Mouse (Mus musculus) gastrocnemius, adult 8-10 months (tissue): ENCODE data around the gene Hspa4l. TPM values are rescaled to one million over a fixed set of nuclear protein-coding genes. Genes with fewer than 3 reads are reported as not detected.

Source experiments
- DNase-seq, 2 experiments: peaks; one replicate each; pipeline ENCODE4 v3.0.0; 2022; ENCODE audit warnings: low spot score in 2 of 2
- total RNA-seq, 4 experiments: library from RNA; stranded (reverse); gene quantifications; 2 replicates each; pipeline ENCODE4 v1.2.4; 2022

Hspa4l gene
- total RNA-seq = 1 to 10 TPM; 3.7 to 7.8 (median 5.1) TPM

DNA sequence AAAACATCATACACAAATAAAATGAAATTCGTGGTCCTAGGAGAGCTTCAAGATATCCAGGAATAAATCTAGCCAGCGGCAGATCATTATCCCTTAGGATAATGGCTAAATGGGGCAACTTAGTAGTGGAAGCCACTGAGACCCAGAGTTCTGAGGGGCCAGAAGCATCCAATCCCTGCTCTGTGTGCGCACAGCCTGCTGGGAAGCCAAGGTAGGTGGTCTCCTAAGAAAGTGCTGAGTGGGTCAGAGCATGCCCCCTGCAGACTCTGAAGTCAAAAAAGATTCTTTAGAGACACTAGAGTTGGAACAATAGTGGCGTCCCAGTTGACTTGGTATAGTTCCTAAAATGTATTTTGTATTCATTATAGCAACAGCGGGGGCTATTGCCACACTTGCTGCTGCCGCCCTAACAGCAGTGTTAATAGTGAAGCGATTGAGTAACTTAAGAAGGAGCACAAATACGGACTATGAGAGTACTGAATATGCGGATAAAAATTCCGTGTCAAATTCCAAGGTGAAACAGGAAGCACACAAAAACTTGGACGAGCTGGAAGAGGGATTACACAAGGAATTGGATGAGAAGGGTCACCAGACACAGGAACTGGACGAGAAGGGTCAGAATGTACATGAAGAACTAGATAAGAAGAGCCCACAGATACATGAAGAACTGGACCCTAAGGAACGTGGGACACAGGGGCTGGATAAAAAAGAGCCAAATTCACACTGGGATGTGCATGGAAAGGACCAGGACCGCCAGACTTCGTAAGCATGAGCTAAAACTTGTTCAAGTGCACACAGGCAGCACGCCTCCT lies at the start of gene Hspa4l:
Hspa4l (plus strand) TSS at position 472 of the 812 bp plus-strand sequence.
- no peak for DNase-seq

DNA sequence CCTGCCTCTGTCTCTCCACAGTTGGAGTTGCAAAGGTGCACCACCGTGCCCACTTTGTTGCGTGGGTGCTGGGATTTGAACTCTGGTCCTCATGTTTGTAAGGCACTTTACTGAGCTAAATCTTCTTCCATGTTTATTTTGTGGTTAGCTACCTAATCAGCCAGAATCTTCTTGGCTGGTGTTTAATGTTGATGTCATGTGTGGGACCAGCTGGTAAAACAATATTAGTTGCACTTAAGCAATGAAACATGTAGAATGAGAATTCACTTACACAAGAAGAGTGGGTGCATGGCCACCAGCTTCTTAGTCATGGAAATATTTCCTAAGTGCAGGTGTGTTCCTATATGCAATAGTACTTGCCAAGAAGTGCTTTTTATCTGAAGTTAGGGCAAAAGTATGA lies 49.1 kb upstream of the Hspa4l start:
- no peak for DNase-seq

DNA sequence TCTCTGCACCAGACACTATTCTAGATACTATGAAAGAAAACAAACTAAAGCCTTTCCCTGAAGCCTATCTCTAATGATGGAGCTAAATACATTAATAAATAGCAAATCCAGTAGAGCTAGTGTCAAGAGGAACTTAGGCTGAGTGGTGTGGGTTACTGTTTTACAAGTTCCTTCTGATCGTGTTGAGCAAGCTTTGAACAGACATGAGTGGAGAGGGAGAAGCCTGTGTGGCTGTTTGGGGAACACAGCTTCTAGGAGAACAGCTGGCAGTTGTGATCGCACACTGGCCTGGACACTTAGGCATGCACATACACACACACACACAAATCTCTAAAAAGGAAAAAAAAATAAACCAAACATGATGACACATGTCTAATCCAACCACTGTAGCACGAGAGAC lies 45.5 kb upstream of the Hspa4l start:
- no peak for DNase-seq

DNA sequence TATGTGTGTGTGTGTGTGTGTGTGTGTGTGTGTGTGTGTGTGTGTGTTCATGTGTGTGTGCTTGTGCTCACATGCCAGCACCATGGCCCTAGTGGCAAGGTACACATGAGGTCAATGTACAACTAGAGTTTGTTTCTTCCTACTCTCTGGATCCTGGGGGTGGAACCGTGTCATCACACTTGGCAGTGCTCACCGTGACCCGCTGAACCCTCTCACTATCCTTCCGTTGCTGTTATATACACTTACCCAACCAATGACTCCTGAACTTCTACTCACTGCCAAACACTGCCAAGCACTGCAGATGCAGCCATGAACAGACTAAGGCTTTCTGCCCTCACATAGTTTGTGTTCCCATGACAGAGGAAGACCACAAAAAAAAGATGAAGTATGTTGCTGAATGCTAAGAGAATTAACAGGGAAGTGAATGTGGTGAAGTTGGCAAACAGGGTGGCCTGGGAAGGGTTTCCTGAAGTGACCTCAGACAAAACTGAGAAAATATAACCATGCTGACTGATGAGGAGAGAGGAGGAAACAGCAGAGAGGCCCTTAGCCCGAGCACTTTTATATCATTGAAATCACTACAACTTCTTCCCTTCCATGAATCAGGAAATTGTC lies 39.4 kb upstream of the Hspa4l start:
- no peak for DNase-seq

DNA sequence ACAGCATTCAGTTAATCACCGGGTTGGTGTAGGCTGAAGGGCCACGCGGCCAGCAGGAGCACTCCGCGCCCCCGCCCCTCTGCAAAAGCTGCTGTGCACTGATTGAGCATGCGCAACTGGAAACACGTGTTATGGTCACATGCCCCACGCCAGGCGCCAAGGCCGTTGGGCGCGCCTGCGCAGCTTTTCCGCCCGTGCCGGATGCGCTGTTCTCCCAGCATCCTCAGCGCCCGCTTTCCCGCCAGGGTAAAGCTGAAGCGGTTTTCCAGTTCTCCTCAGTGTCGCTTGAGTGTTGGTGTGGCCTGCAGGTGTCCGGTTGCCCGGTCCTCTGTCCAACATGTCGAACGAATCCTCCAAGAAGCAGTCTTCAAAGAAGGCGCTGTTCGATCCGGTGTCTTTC lies 35.6 kb upstream of the Hspa4l start, which contains the start of gene Slc25a31:
Slc25a31 (plus strand) TSS at position 201 of the 400 bp plus-strand sequence.
- no peak for DNase-seq

DNA sequence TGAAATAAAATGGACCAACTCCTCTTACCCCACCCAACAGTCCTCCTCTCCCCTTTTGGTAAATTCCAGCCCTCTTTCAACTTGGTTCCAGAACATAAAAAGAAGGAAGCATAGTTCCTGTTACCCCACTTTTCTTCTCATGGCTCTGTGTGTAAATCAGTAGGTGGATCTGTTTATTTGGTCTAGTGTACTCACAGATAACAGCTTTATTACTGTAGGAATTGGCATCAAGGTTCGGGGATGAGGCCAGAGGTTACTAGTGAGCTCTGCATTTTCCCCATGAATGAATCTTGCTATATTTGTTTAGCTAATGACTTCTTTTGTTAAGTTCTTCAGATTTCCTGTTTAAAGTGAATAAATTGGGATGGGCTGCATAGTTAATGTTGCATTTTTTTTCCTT lies 28.2 kb upstream of the Hspa4l start:
- DNase-seq = no peak

DNA sequence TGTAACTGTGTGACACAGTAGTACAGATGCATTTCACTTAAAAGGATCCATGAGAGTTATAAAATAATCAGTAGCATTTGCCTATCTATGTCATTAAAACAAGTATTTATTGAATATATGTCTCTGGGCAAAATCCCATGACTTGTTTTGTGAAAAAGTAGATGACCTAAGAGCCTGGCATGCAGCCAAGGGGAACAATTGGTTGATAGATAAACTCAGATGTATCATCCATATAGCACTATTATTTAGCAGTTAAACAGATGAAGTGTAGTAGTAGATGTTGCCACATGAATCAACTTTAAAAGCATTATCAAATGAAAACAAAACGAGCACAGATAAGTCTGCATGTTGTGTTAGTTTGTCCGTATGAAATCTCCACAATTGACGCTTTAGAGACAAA lies 25.3 kb upstream of the Hspa4l start:
- DNase-seq = no peak

DNA sequence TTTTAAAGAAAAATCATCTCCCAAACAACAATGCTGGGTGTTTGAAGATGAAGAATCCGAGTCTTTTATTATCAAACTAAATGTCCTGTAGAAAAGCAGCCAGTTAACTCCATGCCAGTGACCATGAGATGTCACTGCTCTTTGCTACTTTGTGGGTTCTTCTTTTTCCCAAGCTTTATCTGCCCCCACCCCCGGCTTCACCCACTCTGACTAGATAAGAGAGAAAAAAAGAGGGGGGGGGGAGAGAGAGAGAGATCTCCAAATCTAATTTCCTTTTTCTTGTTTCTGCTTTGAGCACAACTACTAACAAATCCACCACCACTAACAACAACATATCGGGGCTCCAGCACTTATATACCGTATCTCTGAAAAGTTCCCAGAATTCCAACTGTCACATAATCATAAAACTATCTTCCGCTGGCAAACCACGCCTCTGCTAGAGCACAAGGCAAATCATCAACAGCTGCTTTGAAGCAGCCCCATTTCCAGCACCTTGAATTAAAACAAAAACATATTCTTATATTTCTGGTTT lies 5.8 kb upstream of the Hspa4l start:
- DNase-seq = no peak

DNA sequence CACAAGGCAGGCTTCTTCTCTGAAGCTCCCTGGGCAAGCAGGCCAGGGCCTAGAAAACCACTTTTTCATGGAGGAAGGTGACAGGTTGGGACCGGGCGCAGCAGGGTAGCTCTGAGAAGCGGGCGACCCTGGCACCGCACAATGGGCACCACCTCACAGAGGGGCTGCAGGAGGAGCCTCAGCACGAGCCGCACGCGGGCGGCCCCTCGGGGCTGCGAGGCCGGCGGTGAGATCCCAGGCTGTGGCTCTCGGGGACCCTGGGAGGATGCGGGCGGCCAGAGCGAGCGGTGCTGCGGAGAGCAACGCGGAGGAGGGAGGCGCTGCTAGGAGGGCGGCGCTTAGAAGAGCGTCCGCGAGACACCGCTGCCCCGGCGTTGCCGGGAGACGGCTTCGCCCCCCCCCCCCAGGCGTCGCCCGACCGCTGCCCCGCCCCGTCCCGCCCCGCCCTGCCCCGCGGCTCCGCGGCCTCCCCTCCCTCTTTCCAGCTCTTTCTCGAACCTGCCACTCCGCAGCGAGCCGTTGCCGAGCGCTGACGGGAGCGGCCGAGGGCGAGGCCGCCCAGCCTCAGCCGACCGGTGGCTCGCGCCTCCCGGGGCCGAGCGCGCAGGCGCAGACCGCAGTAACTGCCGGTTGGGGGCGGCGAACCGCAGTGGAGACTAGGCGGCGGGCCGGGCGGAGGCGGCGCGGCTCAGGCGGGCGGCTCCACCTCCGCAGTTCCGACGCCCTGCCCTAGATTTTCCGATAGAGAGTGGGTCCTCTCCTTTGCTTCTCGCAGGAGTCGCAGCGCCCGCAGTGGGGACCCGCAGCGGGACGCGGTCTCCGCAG lies 753 bp downstream of the Hspa4l start:
- DNase-seq = peak; percentile 77 to 87

DNA sequence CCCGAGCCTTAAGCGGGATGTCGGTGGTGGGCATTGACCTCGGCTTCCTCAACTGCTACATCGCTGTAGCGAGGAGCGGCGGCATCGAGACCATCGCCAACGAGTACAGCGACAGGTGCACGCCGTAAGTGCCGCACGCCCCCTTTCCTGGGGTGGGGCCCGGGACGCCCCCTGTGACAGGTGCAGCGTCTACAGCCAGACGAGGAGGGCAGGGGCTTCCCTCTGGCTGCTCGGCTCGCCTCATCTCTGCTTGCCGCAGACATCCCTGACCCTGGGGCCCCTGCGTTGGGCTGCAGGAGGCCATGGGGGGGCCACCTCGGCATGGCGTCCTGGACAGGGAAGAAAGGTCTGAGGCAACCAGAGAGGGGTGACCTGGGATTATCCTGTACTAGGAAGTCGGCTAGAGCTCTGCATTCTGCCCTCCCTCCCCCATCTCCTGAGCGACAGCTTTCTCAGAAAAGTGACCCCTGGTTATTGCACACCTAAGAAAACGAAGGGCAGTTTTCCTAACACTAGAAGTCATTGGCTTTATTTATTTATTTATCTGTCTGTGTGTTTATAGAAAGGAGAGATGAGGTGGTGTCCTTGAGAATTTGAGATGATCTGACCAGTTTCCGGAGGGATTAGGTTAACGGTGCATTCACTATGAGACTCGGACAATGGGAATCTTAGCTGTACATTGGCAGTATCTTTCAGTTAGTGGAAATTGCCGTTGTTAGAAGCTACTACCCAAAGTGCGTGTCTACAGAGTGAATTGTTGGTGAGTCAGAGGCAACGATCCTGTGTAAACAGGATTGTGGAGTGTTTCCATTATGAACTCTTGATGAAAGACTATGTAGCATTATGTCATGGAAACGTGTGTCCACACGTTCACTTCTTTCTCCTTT lies 1.6 kb downstream of the Hspa4l start:
- no peak for DNase-seq

DNA sequence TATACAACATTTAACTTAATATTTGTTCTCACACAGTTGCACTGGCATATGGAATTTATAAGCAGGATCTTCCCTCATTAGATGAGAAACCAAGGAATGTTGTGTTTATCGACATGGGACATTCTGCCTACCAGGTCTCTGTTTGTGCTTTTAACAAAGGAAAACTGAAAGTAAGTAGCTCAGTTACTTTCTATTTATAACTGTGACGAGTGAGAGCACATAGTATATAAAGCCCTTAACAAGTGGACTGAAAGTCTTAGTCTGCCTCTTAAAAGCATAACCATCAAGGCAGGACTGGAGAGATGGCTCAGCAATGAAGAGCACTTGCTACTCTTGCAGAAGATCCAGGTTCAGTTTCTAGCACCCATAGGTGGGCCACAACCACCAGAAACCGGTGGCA lies 16.5 kb downstream of the Hspa4l start:
- DNase-seq = no peak

DNA sequence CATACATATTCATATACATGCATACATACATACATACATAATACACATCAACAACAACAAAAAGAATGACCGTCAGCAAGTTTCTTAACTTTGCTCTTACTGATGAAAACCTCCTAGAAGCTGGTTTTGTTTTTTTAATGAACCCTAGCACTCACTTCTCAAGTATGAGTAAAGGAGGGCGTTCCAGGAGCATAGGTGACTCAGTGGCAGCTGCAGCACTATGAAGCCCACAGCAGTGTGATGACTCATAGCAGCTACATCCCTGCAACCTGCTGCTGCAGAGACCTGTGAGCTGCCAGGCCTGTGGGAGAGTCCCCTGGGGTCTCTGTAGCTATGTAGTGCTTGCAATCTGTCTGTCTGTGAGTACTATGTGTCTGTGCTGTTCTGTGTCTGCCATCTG lies 17.0 kb downstream of the Hspa4l start:
- DNase-seq = no peak

DNA sequence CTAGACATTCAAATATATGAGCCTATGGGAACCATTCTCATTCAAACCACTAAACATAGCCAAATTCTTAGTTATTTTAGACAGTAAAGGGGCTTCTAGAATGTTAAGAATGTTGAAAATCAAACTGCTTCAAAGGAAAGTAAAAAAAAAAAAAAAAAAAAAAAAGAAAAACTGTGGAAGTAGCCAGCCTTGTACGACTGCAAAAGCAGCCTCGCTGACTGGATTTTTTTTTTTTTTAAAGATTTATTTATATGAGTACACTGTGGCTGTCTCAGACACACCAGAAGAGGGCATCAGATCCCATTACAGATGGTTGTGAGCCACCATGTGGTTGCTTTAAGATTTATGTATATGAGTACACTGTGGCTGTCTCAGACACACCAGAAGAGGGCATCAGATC lies 49.5 kb downstream of the Hspa4l start:
- no peak for DNase-seq

DNA sequence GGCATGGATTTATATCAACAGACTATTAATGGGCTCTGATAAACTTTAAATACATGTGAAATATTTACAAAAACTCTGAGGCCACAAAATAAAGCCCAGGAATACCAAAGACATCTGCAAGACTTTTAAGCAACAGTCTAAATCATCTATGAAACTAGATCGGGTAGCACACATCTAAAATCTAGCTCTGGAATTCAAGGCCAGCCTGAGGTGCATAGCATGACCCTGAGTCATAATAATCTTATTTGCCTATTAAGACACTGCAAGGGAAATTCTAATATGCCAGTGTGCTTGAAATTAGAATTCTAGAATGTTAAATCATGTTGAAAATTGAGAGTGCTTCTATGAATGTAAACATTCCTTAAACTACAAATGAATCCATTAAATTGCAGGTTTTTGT lies 53.8 kb downstream of the Hspa4l start:
- DNase-seq = no peak

DNA sequence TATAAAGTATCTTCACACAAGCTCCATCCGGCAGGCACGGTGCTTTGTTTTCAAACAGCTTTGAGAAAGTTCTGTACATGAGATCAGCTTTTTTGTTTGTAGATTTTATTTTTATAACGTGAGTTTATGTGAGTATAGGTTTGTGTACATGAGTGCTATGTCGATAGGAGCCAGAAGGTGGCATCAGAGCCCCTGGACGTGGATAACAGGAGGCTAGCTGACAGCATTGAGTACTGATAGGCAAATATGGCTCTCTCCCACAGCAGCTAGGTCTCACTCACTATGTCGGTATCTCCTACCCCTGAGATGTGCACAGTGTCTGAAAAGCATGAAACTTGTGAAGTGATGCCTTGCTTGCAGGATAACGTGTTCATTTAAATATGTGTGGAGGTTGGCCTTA lies 54.2 kb downstream of the Hspa4l start:
- DNase-seq = no peak

DNA sequence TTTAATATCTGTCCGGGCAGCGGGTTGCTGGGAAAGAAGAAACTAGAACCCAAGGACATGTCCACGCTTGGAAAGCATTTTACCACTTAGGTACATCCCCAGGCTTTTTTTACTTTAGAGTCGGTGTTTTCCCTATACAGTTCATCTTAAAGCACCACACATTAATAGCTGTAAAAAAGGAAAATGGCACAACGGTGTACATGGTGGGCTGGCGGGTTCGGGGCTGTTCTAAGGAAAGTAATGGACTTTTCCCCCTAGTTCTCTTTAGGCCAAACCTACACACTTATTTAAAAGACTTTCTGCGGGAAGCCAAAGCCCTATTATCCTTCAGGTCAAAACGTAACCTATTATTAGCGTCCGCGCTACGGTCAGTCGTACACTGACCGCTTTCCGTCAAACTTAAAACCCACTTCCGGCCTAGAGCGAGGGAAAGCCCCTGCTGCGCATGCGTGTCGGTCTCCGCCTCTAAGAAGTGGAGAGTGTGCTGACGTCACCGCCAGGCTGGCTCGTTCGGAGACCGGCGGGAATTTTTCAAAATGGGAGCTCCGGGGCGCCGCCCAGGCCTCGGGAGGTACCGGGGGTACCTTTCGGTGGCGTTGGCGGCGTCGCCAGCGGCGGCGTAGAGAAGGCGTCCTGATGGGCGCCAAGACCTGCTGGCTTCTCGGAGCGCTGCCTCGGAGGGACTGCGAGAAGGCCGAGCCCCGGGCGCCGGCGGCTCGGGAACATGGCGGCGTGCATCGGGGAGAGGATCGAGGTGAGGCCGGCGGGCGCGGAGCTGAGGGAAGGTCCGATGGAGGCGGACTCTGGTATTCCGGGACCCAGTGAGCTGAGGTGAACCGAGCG lies 55.5 kb downstream of the Hspa4l start, which contains the start of gene Plk4:
Plk4 (plus strand) TSS at position 490 of the 843 bp plus-strand sequence.
- DNase-seq = peak; percentile 88 to 95

DNA sequence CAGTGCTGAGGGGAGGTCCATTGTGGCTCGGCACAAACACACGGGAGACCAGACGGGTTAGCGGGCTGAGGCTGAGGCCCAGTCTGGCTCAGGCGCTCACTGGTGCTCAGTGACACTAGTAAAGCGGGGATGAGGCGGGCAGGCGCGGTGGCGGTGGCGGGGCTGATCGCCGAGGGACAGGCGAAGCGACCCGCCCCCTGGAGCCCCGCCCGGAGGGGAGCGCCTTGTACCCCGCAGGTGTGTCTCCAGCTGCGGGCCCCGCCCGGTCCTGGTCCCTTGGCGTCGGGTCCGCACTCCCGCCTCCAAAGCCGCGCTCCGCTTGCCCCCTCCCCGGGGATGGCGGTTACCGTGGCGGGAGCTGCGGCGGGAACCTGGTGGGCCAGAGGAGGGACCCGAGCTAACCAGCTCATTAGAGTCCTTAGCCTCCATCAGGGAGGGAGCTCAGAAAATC lies 56.1 kb downstream of the Hspa4l start:
- no peak for DNase-seq

DNA sequence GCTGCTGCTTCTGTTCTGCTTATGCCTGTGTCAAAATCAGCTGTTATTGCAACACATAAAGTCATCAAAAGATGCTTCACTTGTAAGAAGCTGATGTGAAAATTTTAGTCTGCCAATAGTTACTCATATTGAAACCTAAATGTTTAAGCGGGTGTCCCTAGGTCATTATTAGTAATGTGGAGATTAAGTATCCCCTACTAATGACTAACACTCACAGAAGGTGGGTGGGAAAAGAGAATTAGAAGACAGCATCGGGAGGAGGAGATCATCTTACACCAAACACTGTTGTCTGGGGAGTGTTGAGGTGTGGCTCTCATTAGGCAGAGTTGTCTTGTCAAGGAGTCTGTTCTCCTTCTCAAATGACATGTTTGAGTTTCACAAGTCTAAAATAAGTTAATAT lies 62.6 kb downstream of the Hspa4l start:
- DNase-seq = no peak

DNA sequence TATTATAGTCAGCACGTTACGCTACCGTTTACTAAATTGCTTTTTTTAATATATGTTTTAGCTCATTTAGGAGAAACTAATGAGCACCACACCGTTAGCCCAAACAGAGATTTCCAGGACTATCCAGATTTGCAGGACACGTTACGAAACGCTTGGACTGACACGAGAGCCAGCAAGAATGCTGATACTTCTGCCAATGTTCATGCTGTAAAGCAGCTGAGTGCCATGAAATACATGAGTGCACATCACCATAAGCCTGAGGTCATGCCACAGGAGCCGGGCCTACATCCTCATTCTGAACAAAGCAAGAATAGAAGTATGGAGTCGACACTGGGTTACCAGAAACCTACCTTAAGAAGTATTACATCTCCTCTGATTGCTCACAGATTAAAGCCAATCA lies 64.4 kb downstream of the Hspa4l start:
- no peak for DNase-seq

DNA sequence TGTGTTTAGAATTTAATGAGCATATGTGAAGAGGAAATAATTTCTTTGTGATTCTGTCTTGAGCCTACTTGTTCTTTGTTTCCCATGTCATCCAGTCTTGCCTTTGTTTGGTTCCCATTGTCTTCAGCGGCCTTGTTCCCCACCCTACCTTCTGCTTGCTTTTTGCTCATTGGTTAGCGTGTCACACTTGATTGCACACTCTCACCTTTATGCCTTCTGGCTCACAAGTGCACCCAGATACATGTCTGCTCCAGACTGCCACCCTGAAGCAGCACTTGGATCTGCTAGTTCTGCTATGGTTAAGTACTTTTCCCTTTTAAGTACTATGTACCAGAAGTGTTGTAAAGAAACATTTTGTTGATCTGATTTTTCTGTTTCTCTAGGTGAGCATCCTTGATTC lies 65.6 kb downstream of the Hspa4l start:
- no peak for DNase-seq
